Mouse (Mus musculus) kidney, postnatal 0 days (tissue): Measurements from ENCODE around the gene Tnfrsf8. TPM values are rescaled to one million over a fixed set of nuclear protein-coding genes. Genes with fewer than 3 reads are reported as not detected.
A peak's percentile ranks its signal among the peaks of the same experiment; 100 is the strongest.

Experiments
- ATAC-seq: fragments of 200-750 bp; cut with Nextera tagmentation; replicated peaks from 2 replicates; pipeline ENCODE4 v1.8.0; 2017; ENCODE audit warnings: low read depth, moderate number of reproducible peaks, moderate TSS enrichment, moderate library complexity; ENCODE audit not compliant: low FRiP score
- DNase-seq: peaks from one replicate; pipeline ENCODE4 v3.0.0-alpha.2; 2016; ENCODE audit warnings: low spot score
- H3K27ac ChIP-seq: fragments of 300-500 bp; sonication (generic); 2 replicates; pipeline ENCODE4 v1.5.1; 2014; ENCODE audit warnings: mild to moderate bottlenecking
- H3K27me3 ChIP-seq: fragments of 300-500 bp; sonication (generic); 2 replicates; pipeline ENCODE4 v1.6.1; 2014; ENCODE audit warnings: low read length, mixed read lengths; ENCODE audit not compliant: insufficient read depth
- H3K36me3 ChIP-seq: fragments of 300-500 bp; sonication (generic); 2 replicates; pipeline ENCODE4 v1.6.1; 2014; ENCODE audit warnings: low read length, mixed read lengths; ENCODE audit not compliant: insufficient read depth
- H3K4me1 ChIP-seq: fragments of 300-500 bp; sonication (generic); replicated peaks from 2 replicates; pipeline ENCODE4 v1.6.1; 2014; ENCODE audit warnings: antibody characterized with exemption, low read length, mixed read lengths; ENCODE audit not compliant: insufficient read depth
- H3K4me2 ChIP-seq: fragments of 300-500 bp; sonication (generic); 2 replicates; pipeline ENCODE4 v1.6.1; 2014; ENCODE audit warnings: mild to moderate bottlenecking, low read length, moderate library complexity, mixed read lengths
- H3K4me3 ChIP-seq: fragments of 300-500 bp; sonication (generic); replicated peaks from 2 replicates; pipeline ENCODE4 v1.5.1; 2014; ENCODE audit warnings: low read depth, low read length
- H3K9ac ChIP-seq: fragments of 300-500 bp; sonication (generic); 2 replicates; pipeline ENCODE4 v1.6.1; 2014; ENCODE audit warnings: low read depth, low read length
- H3K9me3 ChIP-seq: fragments of 300-500 bp; sonication (generic); replicated peaks from 2 replicates; pipeline ENCODE4 v1.6.1; 2016; ENCODE audit warnings: low read length, inconsistent platforms, mixed read lengths
- CTCF ChIP-seq: IDR thresholded peaks from 2 replicates; pipeline ENCODE4 v1.5.1; 2016; ENCODE audit warnings: antibody characterized with exemption, low read depth, mild to moderate bottlenecking, moderate library complexity
- WGBS: fragments of 180-500 bp; shearing (Covaris S2); extraction: QIAGEN DNeasy Blood & Tissue Kit; methylation state at CpG from one replicate; pipeline ENCODE4 v1.1.7; 2014; 5-methylcytosine and 5-hydroxymethylcytosine counted together
- polyA plus RNA-seq: library from polyadenylated mRNA; unstranded; fragments of >200 nt; fragmentation: Nextera tagmentation; extraction: Ambion mirVana; gene quantifications from 2 replicates; pipeline ENCODE4 v1.2.1, GENCODE M21; 2015

The Tnfrsf8 gene
- polyA plus RNA-seq, 1 experiment from 2014 or later, result 0.08 TPM

DNA sequence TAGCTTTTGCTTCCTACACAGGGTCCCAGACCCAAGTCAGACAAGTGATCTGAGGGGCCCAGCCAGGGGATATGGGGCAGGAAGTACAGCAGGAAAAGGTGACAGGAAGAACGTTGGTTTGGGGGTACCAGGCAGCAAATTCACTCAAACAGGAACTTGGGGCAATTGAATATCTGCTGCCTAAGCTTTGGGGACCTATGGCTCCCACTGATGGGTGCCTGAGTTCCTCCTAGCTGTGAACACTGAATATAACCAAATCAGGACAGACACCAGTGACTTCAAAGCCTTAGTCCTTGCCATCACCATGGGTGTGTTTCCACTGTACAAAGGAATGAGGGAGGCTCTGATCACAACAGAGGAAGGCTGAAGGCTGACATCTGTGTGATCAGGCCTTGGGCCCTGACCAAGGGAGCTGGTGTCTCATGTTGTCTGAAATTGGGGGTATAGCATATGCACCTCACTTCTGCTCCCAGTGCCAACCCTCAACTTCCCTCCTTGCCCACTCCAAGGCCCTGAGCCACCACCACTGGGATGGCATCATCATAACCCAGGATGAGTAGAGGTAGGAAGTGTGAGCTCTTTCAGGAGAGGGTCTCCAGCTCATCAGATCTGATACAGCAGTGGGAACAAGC lies 72.1 kb downstream of the Tnfrsf8 start:
- H3K27me3 ChIP-seq, result peaks cover 4% of the 10 kb centered on the region; the same call in 1 of the 2 replicates
- H3K36me3 ChIP-seq, result no peaks in the 10 kb centered on the region
- no peak overlapping the region for H3K4me2 ChIP-seq
- peaks cover 18% of the 10 kb centered on the region; the same call in 1 of the 2 replicates for H3K4me1 ChIP-seq
- no peak overlapping the region for H3K9ac ChIP-seq
- H3K9me3 ChIP-seq, result no peaks in the 10 kb centered on the region
- ATAC-seq (no peak), DNase-seq (no peak)
- no peak overlapping the region for H3K27ac ChIP-seq
- H3K4me3 ChIP-seq, result no peak overlapping the region
- no peak for TF ChIP-seq CTCF
- 35% methylated on average over 1 of the region's 1 CpGs for WGBS

DNA sequence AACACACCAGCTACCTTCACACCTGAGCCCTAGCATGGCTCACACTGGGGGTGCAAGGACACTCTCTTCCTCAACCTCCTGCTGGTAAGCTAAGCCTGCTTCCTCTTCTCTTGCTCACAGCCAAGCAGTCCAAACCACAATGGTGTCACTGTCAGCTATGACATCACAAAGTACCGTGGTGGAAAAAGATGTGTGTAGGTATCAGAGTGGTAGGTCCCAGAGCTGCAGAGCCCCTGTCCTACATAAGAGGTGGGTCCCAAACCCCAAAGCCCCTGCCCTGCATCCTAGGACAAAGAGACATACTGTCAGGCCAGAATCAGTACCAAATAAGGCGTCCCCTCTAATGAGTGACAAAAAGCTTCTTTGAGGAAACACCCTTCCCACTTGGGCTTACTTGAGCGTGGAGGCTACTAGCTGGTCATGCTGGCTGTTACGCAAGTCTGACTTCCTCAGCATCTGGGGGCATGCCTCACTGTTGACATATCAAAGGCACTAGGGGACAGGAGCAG lies 74.2 kb downstream of the Tnfrsf8 start:
- DNase-seq (peak; percentile 40), ATAC-seq (peak; percentile 38; the same call in 1 of the 2 replicates)
- no peak for TF ChIP-seq CTCF
- H3K27ac ChIP-seq, result no peak overlapping the region
- no peaks in the 10 kb centered on the region for H3K9me3 ChIP-seq
- no peak overlapping the region for H3K4me3 ChIP-seq
- H3K27me3 ChIP-seq, result no peaks in the 10 kb centered on the region
- H3K36me3 ChIP-seq, result no peaks in the 10 kb centered on the region
- WGBS, result 44% methylated on average over 4 of the region's 4 CpGs
- peaks cover 12% of the 10 kb centered on the region; the same call in 1 of the 2 replicates for H3K4me1 ChIP-seq
- H3K9ac ChIP-seq, result no peak overlapping the region
- no peak overlapping the region for H3K4me2 ChIP-seq

DNA sequence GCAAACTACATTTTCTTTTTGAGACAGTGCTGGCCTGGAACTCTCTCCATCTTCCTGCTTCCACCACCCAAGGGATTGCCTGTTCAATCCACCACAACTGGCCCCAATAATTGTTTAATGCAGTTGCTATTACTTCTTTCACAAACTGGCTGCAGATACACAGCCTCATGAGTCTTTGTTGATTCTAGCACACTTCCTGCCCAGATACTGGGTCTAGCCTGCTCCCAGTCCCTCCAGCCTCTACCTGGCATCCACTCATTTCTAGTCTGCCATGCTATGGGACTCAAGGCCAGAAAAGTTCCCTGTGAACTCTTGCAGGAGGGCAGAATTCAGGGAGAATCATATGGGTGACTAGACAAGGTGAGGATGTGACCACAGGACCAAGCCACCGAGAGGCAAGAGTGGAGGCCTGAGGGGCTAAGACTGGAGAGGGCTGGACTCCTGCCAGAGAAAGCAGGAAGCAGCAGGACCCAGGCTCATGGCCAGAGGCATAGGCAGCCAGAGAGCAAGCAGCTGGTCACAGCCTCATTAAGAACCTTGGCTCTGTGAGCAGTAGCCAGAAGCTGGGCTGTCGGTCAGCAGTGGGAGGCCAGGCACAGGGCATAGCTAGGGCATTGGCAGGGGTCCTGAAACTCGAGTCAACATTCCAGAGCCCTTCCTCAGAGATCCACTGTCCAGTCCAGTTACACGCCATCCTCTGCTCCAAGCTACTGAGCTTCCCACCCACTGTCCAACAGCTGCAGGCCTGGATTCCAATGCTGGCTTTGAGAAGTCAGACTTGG lies 75.7 kb downstream of the Tnfrsf8 start:
- no peak for TF ChIP-seq CTCF
- ATAC-seq, result peak; percentile 81
- Histone ChIP-seq H3K27me3 (no peaks in the 10 kb centered on the region), H3K9ac (no peak overlapping the region), H3K4me3 (no peak overlapping the region), H3K36me3 (no peaks in the 10 kb centered on the region), H3K4me1 (peaks cover 12% of the 10 kb centered on the region; the same call in 1 of the 2 replicates), H3K27ac (peak overlapping the region; percentile 38; the same call in 1 of the 2 replicates), H3K4me2 (no peak overlapping the region), H3K9me3 (no peaks in the 10 kb centered on the region)
- DNase-seq, result peak; percentile 82
- WGBS, result 15% methylated on average over 4 of the region's 4 CpGs

DNA sequence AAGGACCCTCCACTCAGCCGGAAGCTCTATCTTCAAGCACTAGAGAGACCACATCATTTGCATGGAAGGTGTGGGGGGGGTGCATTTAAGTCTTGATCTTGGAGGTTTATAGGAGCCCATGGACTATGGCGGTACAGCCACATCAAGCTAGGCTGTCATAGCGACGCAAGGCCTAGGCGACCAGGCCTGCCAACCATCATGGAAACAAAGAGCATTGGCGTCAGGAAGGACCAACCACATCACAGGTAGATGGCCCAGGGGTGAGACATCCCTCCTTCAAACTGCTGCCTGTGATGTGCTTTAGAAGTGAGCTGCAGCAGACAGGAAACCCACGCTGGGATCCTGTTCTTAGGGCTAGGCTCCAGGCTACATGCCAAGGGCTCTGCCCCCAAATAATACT lies 78.9 kb downstream of the Tnfrsf8 start:
- 89% methylated on average over 7 of the region's 7 CpGs for WGBS
- no peak overlapping the region for H3K27ac ChIP-seq
- H3K27me3 ChIP-seq, result no peaks in the 10 kb centered on the region
- DNase-seq (no peak), ATAC-seq (no peak)
- H3K9me3 ChIP-seq, result no peaks in the 10 kb centered on the region
- peaks cover 9% of the 10 kb centered on the region; the same call in 1 of the 2 replicates for H3K4me1 ChIP-seq
- H3K4me2 ChIP-seq, result no peak overlapping the region
- no peak overlapping the region for H3K4me3 ChIP-seq
- H3K36me3 ChIP-seq, result no peaks in the 10 kb centered on the region
- H3K9ac ChIP-seq, result no peak overlapping the region
- TF ChIP-seq CTCF, result no peak

DNA sequence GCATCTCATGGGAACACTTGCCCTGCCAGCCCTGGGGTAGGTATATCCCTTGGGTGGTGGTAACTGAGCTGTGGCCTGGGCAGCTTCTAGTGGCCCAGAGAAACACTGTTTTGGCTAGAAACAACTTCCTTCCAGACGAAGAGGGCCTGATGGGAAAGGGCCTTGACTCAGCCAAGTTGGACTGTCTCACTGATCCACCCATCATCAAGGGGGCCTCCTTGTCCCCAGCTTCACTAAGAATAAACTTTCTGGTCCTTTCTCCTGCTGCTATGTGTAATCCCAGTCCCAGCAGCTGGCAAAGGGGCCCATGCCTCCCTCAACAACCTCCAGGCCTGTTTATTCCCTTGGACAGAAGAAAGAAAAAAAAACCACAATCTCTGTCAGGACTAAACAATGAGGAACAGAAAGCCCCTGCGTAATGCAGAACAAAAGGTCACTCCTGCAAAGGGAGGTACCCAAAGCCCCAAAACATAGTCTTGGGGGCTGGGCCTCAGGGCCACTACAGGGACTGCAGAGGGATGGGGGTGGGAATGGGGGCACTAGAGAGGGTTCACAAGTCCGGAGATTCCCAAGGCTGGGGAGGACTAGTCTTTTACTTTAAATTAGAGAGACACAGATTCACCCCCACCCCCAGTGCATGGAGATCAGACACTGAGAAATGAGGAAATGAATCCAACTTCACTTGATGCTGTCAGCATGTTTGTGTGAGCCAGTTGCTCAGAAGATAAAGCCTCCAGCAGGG lies 81.3 kb downstream of the Tnfrsf8 start:
- no peaks in the 10 kb centered on the region for H3K27me3 ChIP-seq
- DNase-seq, result no peak
- no peak for ATAC-seq
- WGBS, result 54% methylated on average over 3 of the region's 3 CpGs
- no peak overlapping the region for H3K4me3 ChIP-seq
- no peak overlapping the region for H3K27ac ChIP-seq
- H3K4me2 ChIP-seq, result no peak overlapping the region
- H3K4me1 ChIP-seq, result no peaks in the 10 kb centered on the region
- H3K9ac ChIP-seq, result no peak overlapping the region
- H3K36me3 ChIP-seq, result no peaks in the 10 kb centered on the region
- TF ChIP-seq CTCF, result no peak
- no peaks in the 10 kb centered on the region for H3K9me3 ChIP-seq

DNA sequence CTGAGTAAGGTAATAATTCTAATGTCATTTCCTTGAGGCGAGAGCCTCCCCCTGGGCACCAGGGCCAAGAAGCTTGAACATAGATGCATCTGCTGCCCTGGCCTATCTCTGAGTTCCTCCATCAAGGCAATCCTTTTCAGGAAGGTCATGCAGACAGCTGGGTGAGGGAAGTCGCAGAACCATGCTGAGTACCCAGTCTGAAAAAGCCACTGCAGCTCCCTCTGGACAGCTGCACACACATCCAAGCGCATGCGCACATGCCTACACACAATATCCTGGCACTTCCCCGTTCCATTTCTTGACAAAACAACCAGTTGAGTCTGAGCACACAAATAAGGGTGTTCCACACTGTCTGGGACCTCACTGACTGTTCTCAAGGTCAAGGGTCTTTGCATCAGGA lies 83.2 kb downstream of the Tnfrsf8 start:
- no peak overlapping the region for H3K4me2 ChIP-seq
- H3K4me3 ChIP-seq, result no peak overlapping the region
- H3K9ac ChIP-seq, result no peak overlapping the region
- H3K27ac ChIP-seq, result no peak overlapping the region
- no peaks in the 10 kb centered on the region for H3K27me3 ChIP-seq
- no peak for ATAC-seq
- TF ChIP-seq CTCF, result no peak
- 88% methylated on average over 5 of the region's 5 CpGs for WGBS
- no peaks in the 10 kb centered on the region for H3K9me3 ChIP-seq
- H3K4me1 ChIP-seq, result no peaks in the 10 kb centered on the region
- no peak for DNase-seq
- no peaks in the 10 kb centered on the region for H3K36me3 ChIP-seq
